Mouse (Mus musculus) thymus, postnatal 25 days (tissue): ENCODE data around the gene Ubash3b.

Experiments used
- DNase-seq: peaks from one replicate; pipeline ENCODE4 v3.0.0; 2022

The Ubash3b gene

GRCm38 (mm10) chr9:41087831-41088383 is 73.6 kb downstream of the Ubash3b start:
- no peak for DNase-seq

- DNase-seq = peak; percentile 25
These were observed 77.2 kb downstream of the Ubash3b start for GRCm38 (mm10) chr9:41084191-41084901.

DNA sequence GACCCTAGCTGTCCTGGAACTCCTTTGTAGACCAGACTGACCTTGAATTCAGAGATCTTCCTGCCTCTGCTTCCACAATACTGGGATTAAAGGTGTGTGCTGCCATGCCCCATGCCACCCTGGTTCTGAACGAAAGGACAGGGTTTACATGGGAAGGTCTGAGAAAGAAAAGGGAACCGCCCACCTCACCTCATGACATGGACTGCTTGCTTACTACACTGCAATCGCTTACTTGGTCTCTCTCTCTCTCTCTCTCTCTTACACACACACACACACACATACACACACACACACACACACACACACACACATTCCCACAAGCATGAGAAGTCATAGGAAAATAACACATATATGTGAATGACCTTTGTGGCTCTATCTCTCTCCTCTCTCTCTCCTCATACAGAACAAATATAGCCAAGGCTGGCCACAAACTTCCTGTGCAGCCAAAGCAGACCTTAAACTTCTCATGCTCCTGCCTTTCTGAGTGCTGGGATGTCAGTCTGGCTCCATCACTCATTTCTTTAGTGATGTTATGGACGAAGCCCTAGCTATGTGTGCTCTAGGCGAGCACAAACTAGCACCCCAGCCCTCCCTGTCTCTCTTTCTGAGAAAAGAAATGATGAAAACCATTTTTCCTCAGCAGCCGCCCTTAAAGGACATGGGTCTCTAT is 78.0 kb downstream of the Ubash3b start:
- DNase-seq = peak; percentile 17

DNA sequence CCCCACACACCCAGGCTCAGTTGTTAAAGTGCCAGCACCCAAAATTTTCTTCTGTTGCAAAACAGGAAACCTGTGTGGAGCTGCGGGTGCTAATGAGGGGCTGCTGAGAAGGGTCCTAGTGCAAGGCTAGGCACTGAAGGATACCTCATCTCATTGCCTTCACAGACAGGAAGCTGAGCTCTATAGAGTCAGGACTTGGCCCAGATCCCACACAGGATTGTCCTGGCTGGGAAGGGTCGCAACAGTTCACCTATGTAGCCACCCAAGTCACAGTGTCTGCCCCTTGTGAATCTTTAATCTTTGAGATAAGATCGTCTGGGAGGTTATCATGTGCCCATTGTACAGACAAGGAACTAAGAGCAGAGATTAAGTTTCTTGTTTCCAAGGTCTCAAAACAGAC is 78.6 kb downstream of the Ubash3b start:
- DNase-seq = peak; percentile 11

GRCm38 (mm10) chr9:41080877-41081276 is 80.6 kb downstream of the Ubash3b start:
- peak; percentile 67 for DNase-seq

DNA sequence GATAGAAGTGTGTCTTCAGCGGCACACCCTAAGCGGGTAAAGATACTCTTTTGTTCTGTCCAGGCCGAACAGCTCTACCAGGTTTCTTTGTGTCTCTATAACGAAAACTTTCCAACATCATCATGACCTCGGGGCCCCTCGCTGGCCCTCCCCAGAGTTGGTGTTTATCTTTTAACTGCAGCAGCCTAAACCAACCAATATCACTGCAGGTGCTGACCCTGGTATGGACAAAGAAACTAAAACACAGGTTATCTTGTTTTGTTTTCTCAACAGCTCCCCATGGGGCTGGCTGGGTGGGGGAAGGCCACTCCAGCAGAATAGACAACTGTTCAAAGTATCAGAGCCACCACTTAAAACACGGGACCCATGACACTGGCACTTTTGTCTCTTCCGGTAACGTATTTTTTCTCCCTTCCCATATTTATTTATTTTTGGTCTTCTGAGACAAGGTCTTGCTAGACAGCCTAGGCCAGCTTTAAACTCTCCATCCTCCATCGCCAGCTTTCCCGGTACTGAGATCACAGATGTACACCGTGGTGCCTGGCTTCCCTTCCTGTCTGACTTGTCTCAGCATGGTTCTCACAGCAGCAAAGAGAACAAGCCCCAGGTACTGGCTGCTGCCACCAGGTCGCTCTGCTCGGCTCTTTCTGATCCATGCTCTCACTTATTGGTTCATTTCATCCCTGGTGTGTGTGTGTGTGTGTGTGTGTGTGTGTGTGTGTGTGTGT is 81.9 kb downstream of the Ubash3b start:
- DNase-seq = peak; percentile 30

DNA sequence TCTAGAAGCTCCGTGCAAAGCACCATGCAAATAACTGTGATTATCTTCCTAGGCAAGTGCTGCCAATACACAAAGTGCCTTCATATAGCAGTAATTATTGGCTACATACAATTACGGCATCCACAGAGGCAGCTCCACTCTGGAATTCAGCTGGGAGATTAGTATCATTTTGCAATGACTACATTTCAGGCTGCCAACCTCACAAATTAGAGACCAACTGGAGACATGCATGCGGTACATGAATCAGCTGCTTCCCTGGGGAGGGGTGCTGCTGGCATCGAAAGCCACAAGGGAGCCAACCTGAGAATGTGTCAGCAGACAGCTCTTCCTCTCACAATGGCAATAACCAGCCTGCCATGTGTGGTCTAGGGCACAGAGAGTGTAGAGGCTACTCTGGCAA is 83.3 kb downstream of the Ubash3b start:
- DNase-seq = no peak

DNA sequence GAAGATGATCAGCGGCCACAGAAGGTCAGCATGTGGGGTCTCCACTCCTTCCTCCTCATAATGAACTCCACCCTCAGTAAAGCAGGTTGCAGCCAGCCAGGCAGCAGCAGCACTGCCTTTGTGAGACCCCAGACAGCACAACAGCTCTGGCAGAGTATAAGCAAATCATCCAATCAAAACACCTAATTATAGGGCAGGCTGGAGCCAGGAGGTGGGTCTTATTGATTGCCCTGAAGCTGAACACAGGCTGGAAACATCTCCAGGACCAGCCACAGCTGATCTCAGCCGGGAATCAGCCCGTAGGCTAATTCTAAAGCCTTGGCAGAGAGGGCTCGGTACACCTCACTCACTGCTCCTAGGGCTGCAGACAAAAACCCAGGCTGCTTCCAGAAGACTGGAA is 85.3 kb downstream of the Ubash3b start:
- no peak for DNase-seq

DNA sequence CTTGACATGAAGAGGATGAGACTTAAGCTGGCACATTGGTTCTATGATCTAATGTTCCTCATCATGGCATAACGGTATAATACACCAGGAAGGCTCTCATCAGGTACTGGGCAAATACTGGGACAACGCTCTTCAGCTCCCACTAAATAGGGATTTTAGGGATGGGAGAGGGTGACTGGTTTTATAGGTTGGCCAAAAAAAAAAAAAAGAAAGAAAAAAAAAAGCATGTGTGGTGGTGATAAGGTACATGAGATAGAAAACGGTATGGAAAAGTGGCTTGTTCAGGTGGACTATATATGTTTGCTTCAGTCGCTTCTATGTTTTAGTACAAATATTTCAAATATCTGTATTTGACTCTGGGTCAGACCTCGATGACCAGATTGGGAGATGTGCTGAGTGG is 86.0 kb downstream of the Ubash3b start:
- no peak for DNase-seq

DNA sequence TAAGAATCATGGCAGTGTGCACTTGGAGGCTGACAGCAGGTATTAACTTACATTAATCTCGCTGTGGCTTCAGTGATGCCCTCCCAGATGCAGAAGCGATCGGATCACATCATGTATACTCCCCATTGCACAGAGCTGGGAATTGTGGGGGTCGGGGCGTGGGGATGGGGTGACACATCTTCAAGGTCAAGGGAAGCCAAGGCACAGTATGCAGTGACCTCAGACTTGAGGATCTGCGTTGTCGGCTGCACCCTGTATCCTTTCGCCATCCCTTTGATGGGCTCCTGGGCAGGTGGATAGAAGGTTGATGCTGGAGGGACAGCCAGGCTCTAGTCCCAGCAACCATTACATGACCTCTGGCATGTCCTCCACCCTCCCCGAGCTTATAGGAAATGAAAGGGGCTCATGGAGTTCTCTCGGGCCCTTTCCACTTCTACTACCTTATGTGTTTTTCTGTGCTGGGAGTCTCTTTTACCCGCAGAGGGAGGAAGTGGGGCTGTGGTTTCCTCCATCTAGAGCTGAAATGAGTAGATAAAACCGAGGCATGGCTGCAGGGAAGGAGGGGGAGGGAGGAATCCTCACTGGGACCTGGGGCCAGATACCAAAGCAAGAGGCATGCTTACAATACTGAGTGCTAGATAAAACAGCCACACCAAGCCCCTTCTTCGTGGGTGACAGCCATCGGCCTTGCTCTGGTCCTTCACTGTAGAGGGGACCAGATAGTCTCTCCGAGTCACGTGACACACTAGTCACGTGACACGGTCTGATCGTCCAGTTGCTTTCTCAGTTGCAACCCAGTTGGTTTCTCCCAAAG is 88.1 kb downstream of the Ubash3b start:
- peak; percentile 85 for DNase-seq

DNA sequence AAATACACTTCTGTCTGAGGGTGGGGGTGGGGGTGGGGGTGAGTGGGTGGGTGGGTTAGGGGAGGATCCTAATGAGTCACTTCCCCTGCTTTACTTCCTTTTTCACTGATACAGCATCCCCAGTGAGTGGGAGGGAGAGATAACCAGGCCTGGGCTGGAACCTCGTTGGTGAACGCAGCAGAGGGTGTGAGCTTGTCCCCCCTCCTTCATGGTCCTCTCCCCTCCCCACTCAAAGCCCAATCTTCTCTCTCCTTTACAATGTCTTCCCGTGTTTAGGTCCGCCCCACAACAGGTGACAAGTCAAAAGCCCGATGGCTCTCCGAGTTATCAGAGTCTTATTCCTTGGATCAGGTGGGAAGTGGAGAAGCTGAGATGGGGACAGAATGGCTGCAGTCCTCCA is 88.7 kb downstream of the Ubash3b start:
- peak; percentile 48 for DNase-seq

DNA sequence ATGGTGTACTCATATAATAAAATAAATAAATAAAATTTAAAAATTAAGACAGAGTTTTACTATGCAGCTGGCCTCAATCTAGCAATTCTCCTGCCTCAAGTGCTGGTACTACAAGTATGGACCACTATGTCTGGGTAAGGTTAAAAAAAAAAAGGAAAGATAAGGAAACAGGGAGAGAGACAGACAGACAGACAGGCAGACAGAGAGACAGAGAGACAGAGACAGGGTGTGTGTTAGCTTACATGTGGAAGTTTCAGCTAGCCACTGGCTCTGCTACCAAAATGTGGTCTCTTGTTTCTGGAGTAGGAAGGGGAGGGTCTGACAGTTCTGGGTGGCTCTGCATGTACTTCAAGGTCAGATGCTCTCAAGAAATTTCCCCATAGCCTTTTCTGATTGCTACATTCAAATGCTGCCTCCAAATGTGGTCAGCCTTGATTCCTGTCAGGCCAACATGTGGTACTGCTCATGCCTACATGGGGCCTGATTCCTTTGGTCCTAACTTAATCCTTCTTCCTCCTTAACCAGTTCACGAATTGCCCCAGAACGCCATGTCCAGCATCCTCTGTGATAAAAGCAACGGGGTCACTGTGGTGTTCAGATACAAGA is 89.5 kb downstream of the Ubash3b start:
- peak; percentile 12 for DNase-seq

GRCm38 (mm10) chr9:41070761-41071181 is 90.7 kb downstream of the Ubash3b start:
- DNase-seq = no peak

DNA sequence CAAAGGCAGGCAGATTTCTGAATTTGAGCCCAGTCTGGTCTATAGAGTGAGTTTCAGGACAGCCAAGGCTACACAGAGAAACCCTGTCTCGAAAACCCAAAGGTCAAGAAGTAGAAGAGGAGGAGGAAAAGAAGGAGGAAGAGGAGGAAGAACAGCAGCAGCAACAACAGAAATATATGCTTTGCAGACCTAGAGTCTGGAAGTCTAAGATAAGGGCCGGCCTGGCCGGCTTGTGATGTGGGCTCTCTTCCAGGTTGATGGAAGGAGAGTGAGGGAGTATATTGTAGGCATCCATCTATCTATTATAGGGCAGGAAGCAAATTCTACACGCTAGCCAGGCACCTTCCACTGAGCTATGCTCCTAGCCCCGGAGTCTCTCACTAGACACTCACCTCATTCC is 92.0 kb downstream of the Ubash3b start:
- DNase-seq = no peak

DNA sequence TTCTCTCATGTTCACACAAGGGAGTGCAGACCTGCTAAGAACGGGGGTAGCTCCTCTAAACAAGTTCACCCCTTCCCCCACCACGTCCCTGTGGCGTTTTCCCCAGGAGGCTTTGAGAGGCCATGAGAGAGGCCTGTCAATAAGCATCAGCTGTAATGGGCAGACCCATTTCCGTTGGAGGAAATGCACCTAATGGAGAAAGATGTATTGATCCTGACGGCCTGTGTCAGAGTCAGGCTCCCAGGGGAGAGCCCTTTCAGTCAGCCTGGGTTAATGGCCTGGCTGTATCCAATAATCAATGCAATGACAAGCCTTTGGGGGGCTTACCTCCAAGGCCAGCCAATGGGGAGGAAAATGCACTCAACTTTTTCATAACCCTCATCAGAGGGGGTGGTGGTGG is 100.1 kb downstream of the Ubash3b start:
- DNase-seq = no peak

- DNase-seq = no peak
These were observed 100.9 kb downstream of the Ubash3b start for GRCm38 (mm10) chr9:41060617-41061016.

DNA sequence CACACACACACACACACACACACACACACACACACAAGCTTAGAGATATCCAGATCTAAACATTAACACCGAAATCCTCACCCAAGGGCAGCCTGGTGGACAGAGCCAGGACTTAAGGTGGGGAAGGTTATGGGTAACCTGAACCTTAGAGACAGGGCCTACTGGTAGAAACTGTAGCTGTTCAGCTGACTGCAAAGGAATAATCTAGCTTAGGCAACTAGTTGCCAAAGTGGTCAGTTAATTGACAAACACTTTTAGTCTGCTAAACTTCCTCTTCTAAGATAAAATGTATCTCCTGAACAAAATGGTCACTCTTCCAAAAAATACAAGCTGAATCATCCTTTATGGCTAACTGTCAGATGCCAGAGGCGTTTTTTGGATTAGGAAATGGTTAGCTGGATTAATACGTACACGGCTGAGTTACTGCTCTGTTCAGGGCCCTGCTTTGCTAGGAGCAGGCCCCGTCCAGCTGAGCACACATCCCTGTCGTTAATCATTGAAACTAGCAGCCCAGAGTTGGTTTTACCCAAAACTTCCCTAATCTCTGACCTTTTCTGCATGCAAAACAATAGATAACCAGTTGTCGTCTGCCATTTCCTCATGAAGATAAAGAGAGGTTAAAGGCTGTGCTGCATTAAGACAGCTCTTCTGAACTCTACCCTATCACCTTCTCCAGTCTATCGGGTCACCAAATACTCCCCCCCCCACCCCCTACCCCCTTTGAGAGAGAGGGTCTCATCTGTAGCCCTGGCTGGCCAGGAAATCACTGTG is 102.5 kb downstream of the Ubash3b start:
- DNase-seq = no peak

GRCm38 (mm10) chr9:41054166-41054565 is 107.3 kb downstream of the Ubash3b start:
- no peak for DNase-seq

- DNase-seq = no peak
These were observed 108.0 kb downstream of the Ubash3b start for GRCm38 (mm10) chr9:41053478-41053877.

GRCm38 (mm10) chr9:41051080-41051932 is 110.2 kb downstream of the Ubash3b start:
- DNase-seq = no peak
